Mouse (Mus musculus) kidney, adult 2 months (tissue): ENCODE measurements at regions not wholly inside any gene's neighbourhood (a gene's known extent, or its start where the extent isn't known, plus 50 kb on each side); places are given as distances from the start of the nearest gene placed in this dataset.
"Not testable (repeated sequence)": the region's sequence is repeated elsewhere in the genome, so short reads cannot be mapped to it uniquely, and the experiment has no call there.

Experiments used
- CTCF ChIP-seq: fragments of 200-500 bp; conservative IDR thresholded peaks from 2 replicates; pipeline ENCODE4 v1.5.1; 2011; ENCODE audit warnings: low read depth, mild to moderate bottlenecking, control low read depth, low read length, moderate library complexity, mixed read lengths; ENCODE audit not compliant: insufficient read depth, insufficient read length
- POLR2A ChIP-seq: fragments of 200-500 bp; IDR thresholded peaks from one replicate; pipeline ENCODE4 v1.6.1; 2011; ENCODE audit warnings: low read depth, low read length, control low read depth

GRCm38 (mm10) chr15:42177766-42178165 lies 2043.6 kb downstream of the 9330182O14Rik start:
- not testable (repeated sequence) for TF ChIP-seq POLR2A, CTCF
